Mouse (Mus musculus): ENCODE results near the gene Ap5m1. TPM values are rescaled to one million over a fixed set of nuclear protein-coding genes. Genes with fewer than 3 reads are reported as not detected.

The Ap5m1 gene
- total and polyA plus RNA-seq, 3 experiments: 6.1 to 54.2 (median 45.7) TPM

DNA sequence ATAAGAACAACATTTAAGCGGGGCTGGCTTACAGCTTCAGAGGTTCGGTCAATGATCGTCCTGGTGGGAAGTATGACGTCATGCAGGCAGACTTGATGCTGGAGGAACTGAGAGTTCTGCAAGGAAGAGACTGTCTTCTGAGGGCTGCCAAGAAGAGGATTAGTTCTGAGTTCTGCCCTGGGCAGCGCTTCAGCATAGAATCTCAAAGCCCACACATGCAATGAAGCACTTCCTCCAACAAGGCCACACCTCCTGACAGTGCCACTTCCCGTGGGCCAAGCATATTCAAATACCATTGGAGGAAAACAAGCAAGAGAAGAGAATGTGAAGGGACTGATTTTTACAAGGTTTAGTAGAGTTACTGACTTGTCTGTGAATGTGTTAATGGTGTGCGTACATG is 74.9 kb downstream of the Ap5m1 start:
- Histone ChIP-seq H3K4me1 (ENCODE audit: insufficient read depth, low read depth, low read length) (no peaks in the 10 kb centered on the region; the same call in 1 of the 2 replicates), H3K9me3 (replicated peaks) (no peaks in the 10 kb centered on the region), H3K36me3 (replicated peaks) (no peaks in the 10 kb centered on the region), H3K4me3 (ENCODE audit: low read depth, low read length) (no peak overlapping the region), H3K27me3 (ENCODE audit: insufficient read depth, low read length) (no peaks in the 10 kb centered on the region)
- no peak for TF ChIP-seq POLR2AphosphoS5 (IDR thresholded peaks at IDR 0.05; ENCODE audit: insufficient replicate concordance, low read depth, low read length)
- TF ChIP-seq TAL1 (conservative IDR thresholded peaks at IDR 0.05; ENCODE audit: low read depth, low read length): no peak
- no peak for TF ChIP-seq GATA1 (IDR thresholded peaks at IDR 0.05; ENCODE audit: borderline replicate concordance, low read length)
- no peak for TF ChIP-seq GATA2 (IDR thresholded peaks at IDR 0.05; ENCODE audit: borderline replicate concordance, low read depth, low read length)
- no peak for TF ChIP-seq CTCF (IDR thresholded peaks at IDR 0.05; ENCODE audit: low read depth, low read length)
- ATAC-seq (ENCODE audit: extremely low read depth, insufficient number of reproducible peaks, low FRiP score, poor library complexity, severe bottlenecking) (no peak), DNase-seq (ENCODE audit: low spot score) (no peak)

Other genes starting within 250 kb of the Ap5m1 start
- gene Exoc5, start 556 bp downstream of the Ap5m1 start, total RNA-seq (2014; fragmentation: Nextera tagmentation): 70.8 and 75.3 TPM in 2 replicates
- 85.7 and 102 TPM in 2 replicates for gene Exoc5, start 556 bp downstream of the Ap5m1 start, total RNA-seq (2017)
- gene Exoc5, start 556 bp downstream of the Ap5m1 start, polyA plus RNA-seq (2012): 7.0 and 7.7 TPM in 2 replicates
- gene Naa30, start 106.1 kb downstream of the Ap5m1 start, total RNA-seq (2014; fragmentation: Nextera tagmentation): 44.5 and 61.6 TPM in 2 replicates
- gene Naa30, start 106.1 kb downstream of the Ap5m1 start, total RNA-seq (2017): 42.7 and 56.7 TPM in 2 replicates
- 14.8 and 19.1 TPM in 2 replicates for gene Naa30, start 106.1 kb downstream of the Ap5m1 start, polyA plus RNA-seq (2012)
- not detected in 2 replicates for gene ccdc198, start 179.4 kb downstream of the Ap5m1 start, total RNA-seq (2014; fragmentation: Nextera tagmentation)
- 0.05 TPM in 1 of 2 replicates, not detected in the other for gene ccdc198, start 179.4 kb downstream of the Ap5m1 start, total RNA-seq (2017)
- not detected in 2 replicates for gene ccdc198, start 179.4 kb downstream of the Ap5m1 start, polyA plus RNA-seq (2012)